Comparison of ENCODE assay signal across 1 mouse cellular context in the genomic region with DNA sequence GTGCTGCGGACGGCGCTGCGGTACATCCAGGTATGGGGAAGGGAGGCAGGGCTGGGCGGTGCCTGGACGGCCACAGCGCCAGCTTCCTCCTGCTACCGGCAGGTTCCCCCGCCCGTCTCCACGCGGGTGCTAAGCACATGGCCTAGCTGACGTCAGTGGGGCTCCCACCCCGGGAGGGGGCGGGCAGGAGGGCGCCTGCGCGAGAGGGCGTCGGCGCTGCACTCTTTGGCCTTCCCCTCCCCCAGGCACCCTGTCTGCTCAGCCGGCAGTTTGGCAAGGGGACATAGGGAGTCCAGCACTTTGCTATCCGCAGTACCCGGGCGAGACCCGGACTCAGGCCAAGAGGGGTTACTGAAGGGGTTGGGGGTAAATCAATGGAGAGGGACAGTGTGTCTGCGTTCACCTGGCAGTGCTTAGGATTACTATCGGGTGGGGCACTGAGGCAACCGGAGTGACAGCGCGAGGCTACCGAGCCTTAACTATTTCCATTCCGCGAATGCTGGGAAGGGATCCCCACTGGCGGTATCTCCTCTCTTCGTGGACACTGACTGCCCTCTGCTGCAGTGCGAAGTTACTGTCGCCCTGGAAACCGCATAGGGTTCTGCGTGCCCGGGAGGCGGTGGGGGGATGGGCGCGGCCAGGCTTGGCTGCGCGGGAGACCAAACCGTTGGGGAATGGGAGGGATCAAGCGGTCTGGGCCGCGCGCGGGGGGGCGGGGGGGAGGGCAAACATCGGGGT.
TF ChIP-seq lines count a peak whose summit lies in the region.

No protein-coding gene starts in this region.

TF ChIP-seq in CH12.LX, 34 proteins besides CTCF, POLR2A, EP300 and RAD21 (continued from another document):
- TF ChIP-seq HCFC1 (IDR thresholded peaks at IDR 0.05; ENCODE audit: low read depth, low read length) = peak; percentile 55; the same call in 1 of the 2 replicates
- no peak for TF ChIP-seq GABPA (IDR thresholded peaks at IDR 0.05; ENCODE audit: insufficient replicate concordance, low read depth, low read length)
- TF ChIP-seq IRF4 (IDR thresholded peaks at IDR 0.05; ENCODE audit: low read depth, low read length) = peak; percentile 74
- peak; percentile 99 for TF ChIP-seq MAX (IDR thresholded peaks at IDR 0.05; ENCODE audit: low read length)
- TF ChIP-seq KAT2A (IDR thresholded peaks at IDR 0.05; ENCODE audit: insufficient replicate concordance, low read length) = 0 out of 2 replicates have a peak, but pooled peaks have one; percentile 46
- no peak for TF ChIP-seq TBP (conservative IDR thresholded peaks at IDR 0.05; ENCODE audit: low read depth, low read length)
- TF ChIP-seq MAFK (IDR thresholded peaks at IDR 0.05; ENCODE audit: insufficient replicate concordance, low read length) = no peak
- TF ChIP-seq JUN (IDR thresholded peaks at IDR 0.05; ENCODE audit: insufficient read depth, low read depth, low read length) = peak; percentile 55
- peak; percentile 83 for TF ChIP-seq MEF2A (IDR thresholded peaks at IDR 0.05; ENCODE audit: borderline replicate concordance, low read depth, low read length)
- TF ChIP-seq CHD1 (IDR thresholded peaks at IDR 0.05; ENCODE audit: low read depth, low read length) = no peak
- peak; percentile 99 for TF ChIP-seq SIN3A (IDR thresholded peaks at IDR 0.05; ENCODE audit: low read length)
- no peak for TF ChIP-seq ZC3H11A (IDR thresholded peaks at IDR 0.05; ENCODE audit: low read depth, low read length)
- peak; percentile 66 for TF ChIP-seq NELFE (IDR thresholded peaks at IDR 0.05; ENCODE audit: low read depth, low read length)
- TF ChIP-seq USF2 (conservative IDR thresholded peaks at IDR 0.05; ENCODE audit: low read depth, low read length) = peak; percentile 41; the same call in 1 of the 2 replicates
- TF ChIP-seq JUND (conservative IDR thresholded peaks at IDR 0.05; ENCODE audit: low read depth, low read length) = peak; percentile 43; the same call in 1 of the 2 replicates
- TF ChIP-seq BHLHE40 (IDR thresholded peaks at IDR 0.05; ENCODE audit: low read depth, low read length) = peak; percentile 95
- TF ChIP-seq MXI1 (IDR thresholded peaks at IDR 0.05; ENCODE audit: low read depth, low read length) = peak; percentile 100
- no peak for TF ChIP-seq E2F4 (IDR thresholded peaks at IDR 0.05; ENCODE audit: insufficient replicate concordance, low read depth, low read length)
- peak; percentile 79 for TF ChIP-seq ELF1 (IDR thresholded peaks at IDR 0.05; ENCODE audit: low read depth, low read length)
- TF ChIP-seq SMC3 (IDR thresholded peaks at IDR 0.05; ENCODE audit: low read depth, low read length) = peak; percentile 30
- TF ChIP-seq ZMIZ1 (IDR thresholded peaks at IDR 0.05; ENCODE audit: low read depth, low read length) = peak; percentile 27; the same call in 1 of the 2 replicates
- peak; percentile 90 for TF ChIP-seq NRF1 (IDR thresholded peaks at IDR 0.05; ENCODE audit: low read depth, low read length)
- no peak for TF ChIP-seq ZNF384 (IDR thresholded peaks at IDR 0.05; ENCODE audit: low read depth, low read length)
- peak; percentile 100 for TF ChIP-seq MYC (IDR thresholded peaks at IDR 0.05; ENCODE audit: low read depth, low read length)
- no peak for TF ChIP-seq RCOR1 (conservative IDR thresholded peaks at IDR 0.05; ENCODE audit: low read depth, low read length)
- no peak for TF ChIP-seq ZKSCAN1 (IDR thresholded peaks at IDR 0.05; ENCODE audit: borderline replicate concordance, low read depth, low read length)
- peak; percentile 76 for TF ChIP-seq USF1 (IDR thresholded peaks at IDR 0.05; ENCODE audit: low read depth, low read length)
- TF ChIP-seq UBTF (IDR thresholded peaks at IDR 0.05; ENCODE audit: low read depth, low read length) = no peak; the same call in 1 of the 2 replicates
- TF ChIP-seq CHD2 (IDR thresholded peaks at IDR 0.05; ENCODE audit: low read length) = peak; percentile 82
- TF ChIP-seq ETS1 (conservative IDR thresholded peaks at IDR 0.05; ENCODE audit: low read depth, low read length) = peak; percentile 91
- TF ChIP-seq MAZ (IDR thresholded peaks at IDR 0.05; ENCODE audit: low read depth, low read length) = peak; percentile 99
- no peak for TF ChIP-seq PAX5 (IDR thresholded peaks at IDR 0.05; ENCODE audit: low read length)
